Mouse (Mus musculus) hindbrain, embryonic 13.5 days (tissue): Measurements from ENCODE around the gene Pth1r. TPM values are rescaled to one million over a fixed set of nuclear protein-coding genes. Genes with fewer than 3 reads are reported as not detected.

Source experiments
- ATAC-seq: fragments of 200-750 bp; cut with Nextera tagmentation; 2 replicates; pipeline ENCODE4 v1.8.0; 2017; ENCODE audit warnings: moderate TSS enrichment; ENCODE audit not compliant: low FRiP score
- H3K27ac ChIP-seq: fragments of 300-500 bp; sonication (generic); 2 replicates; pipeline ENCODE4 v1.5.1; 2015; ENCODE audit warnings: inconsistent platforms, mild to moderate bottlenecking, moderate library complexity
- H3K27me3 ChIP-seq: fragments of 300-500 bp; sonication (generic); 2 replicates; pipeline ENCODE4 v1.6.1; 2015; ENCODE audit warnings: mild to moderate bottlenecking, inconsistent platforms
- H3K36me3 ChIP-seq: fragments of 300-500 bp; sonication (generic); 2 replicates; pipeline ENCODE4 v1.6.1; 2015; ENCODE audit warnings: mild to moderate bottlenecking, inconsistent platforms
- H3K4me1 ChIP-seq: fragments of 300-500 bp; sonication (generic); replicated peaks from 2 replicates; pipeline ENCODE4 v1.6.1; 2015; ENCODE audit warnings: inconsistent platforms
- H3K4me2 ChIP-seq: fragments of 300-500 bp; sonication (generic); 2 replicates; pipeline ENCODE4 v1.6.1; 2015; ENCODE audit warnings: inconsistent platforms, mild to moderate bottlenecking, moderate library complexity
- H3K4me3 ChIP-seq: fragments of 300-500 bp; sonication (generic); 2 replicates; pipeline ENCODE4 v1.5.1; 2015; ENCODE audit warnings: mild to moderate bottlenecking, inconsistent platforms
- H3K9ac ChIP-seq: fragments of 300-500 bp; sonication (generic); 2 replicates; pipeline ENCODE4 v1.6.1; 2015; ENCODE audit warnings: mild to moderate bottlenecking, inconsistent platforms
- H3K9me3 ChIP-seq: fragments of 300-500 bp; sonication (generic); 2 replicates; pipeline ENCODE4 v1.6.1; 2016; ENCODE audit warnings: inconsistent platforms
- WGBS: fragments of 180-500 bp; shearing (Covaris S2); methylation state at CpG from one replicate; pipeline ENCODE4 v1.1.7; 2015; 5-methylcytosine and 5-hydroxymethylcytosine counted together
- polyA plus RNA-seq: library from polyadenylated mRNA; unstranded; fragments of >200 nt; fragmentation: Nextera tagmentation; extraction: Ambion mirVana; gene quantifications from 2 replicates; pipeline ENCODE4 v1.2.1, GENCODE M21; 2015

Pth1r gene
- 13.7 and 13.8 TPM in 2 replicates for polyA plus RNA-seq

DNA sequence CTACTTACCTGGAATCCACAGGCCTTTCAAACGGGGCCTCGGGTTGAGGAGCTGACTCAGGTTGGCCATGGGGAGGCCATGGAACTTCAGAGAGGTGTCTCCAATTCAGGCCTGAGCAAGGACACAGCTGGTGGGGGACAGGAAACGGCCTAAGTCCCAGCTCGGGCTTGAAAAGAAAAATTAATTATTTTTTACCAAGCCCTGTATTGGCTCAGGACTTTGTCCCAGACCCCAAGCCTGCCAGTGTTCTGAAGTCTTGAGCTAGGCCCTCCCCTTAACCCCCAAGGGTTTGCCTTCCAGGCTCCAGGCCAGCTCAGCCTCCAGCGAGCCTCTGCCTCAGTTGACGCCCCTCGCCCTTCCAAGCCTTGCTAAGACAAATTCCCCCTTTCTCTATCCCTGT, at the start of gene Pth1r:
TSS of gene Pth1r (minus strand) at position 185 of the 400 bp plus-strand sequence.
- Histone ChIP-seq H3K9me3 (no peaks in the 10 kb centered on the region), H3K4me1 (peaks cover 21% of the 10 kb centered on the region), H3K27ac (no peak within 1 kb of the TSS), H3K36me3 (no peaks in the 10 kb centered on the region), H3K9ac (no peak within 1 kb of the TSS), H3K27me3 (peaks cover 50% of the 10 kb centered on the region), H3K4me2 (no peak within 1 kb of the TSS), H3K4me3 (no peak within 1 kb of the TSS)
- WGBS: 68% methylated on average over 7 of the region's 7 CpGs
- ATAC-seq: no peak

DNA sequence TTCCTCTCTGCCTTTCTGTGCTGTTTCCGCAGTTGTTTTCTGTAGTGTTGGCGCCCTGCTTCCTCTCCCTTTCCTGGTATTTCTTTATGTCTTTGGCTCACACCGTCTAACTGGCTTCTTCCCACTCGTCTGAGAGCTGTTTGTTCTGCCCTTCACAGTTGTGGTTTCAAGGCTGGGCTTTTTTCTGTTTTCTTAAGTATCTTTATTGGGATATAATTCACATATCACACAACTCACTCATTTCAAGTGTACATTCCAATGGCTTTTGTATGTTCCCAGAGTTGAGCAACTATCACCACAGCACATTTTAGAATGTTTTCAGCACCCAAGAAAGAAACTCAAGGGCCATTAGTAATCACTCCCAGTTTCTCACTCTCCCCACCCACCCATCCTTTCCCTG, 43.5 kb upstream of the Pth1r start:
- no peaks in the 10 kb centered on the region for H3K27me3 ChIP-seq
- H3K27ac ChIP-seq: no peak overlapping the region
- H3K4me3 ChIP-seq: no peak overlapping the region
- H3K4me2 ChIP-seq: no peak overlapping the region
- WGBS: 70% methylated on average over 4 of the region's 4 CpGs
- no peaks in the 10 kb centered on the region for H3K36me3 ChIP-seq
- H3K9ac ChIP-seq: no peak overlapping the region
- H3K9me3 ChIP-seq: no peaks in the 10 kb centered on the region
- no peak for ATAC-seq
- H3K4me1 ChIP-seq: no peaks in the 10 kb centered on the region

DNA sequence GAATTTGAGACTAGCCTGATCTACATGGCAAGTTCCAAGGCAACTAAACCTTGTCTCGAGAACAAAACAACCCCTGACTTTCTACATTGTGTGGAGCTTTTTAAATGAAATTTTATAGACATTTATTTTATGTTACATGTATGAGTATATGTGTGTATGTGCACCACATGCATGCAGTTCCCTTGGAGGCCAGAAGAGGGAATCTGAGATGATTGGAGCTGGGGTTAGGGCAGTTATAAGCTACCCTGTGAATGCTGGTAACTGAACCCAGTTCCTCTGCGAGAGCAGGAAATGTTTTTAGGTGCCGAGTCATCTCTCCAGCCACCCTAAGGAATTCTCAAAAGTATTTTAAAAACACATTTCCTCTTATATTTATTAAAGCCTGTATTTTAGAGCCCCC, 41.2 kb upstream of the Pth1r start:
- Histone ChIP-seq H3K27ac (no peak overlapping the region), H3K4me1 (no peaks in the 10 kb centered on the region), H3K9me3 (no peaks in the 10 kb centered on the region), H3K4me2 (no peak overlapping the region), H3K9ac (no peak overlapping the region), H3K27me3 (no peaks in the 10 kb centered on the region), H3K36me3 (no peaks in the 10 kb centered on the region), H3K4me3 (no peak overlapping the region)
- no peak for ATAC-seq
- 93% methylated on average over 3 of the region's 3 CpGs for whole genome bisulfite sequencing

DNA sequence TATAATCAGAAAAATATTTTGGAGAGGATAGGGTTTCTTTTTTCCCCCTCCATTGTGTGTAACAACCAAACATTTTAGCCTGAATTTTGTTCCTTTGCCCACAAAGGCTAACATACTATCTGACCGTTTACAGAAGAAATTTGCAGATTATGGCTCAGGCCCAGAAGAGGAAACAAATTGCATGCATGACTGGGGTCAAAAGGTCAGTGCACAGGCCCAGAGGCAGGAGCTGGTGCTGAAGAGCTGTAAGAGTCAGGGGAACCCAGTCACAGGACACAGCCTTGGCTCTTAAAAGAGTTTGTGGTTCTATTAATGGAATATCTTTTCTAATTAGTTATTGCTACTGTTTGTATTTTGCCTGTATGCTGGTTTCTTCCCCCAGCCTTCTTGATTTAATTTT, 36.7 kb upstream of the Pth1r start:
- Histone ChIP-seq H3K9ac (no peak overlapping the region), H3K4me3 (no peak overlapping the region), H3K36me3 (no peaks in the 10 kb centered on the region), H3K4me1 (peaks cover 14% of the 10 kb centered on the region), H3K4me2 (no peak overlapping the region), H3K9me3 (no peaks in the 10 kb centered on the region), H3K27ac (no peak overlapping the region), H3K27me3 (peaks cover 9% of the 10 kb centered on the region)
- no peak for ATAC-seq
- WGBS: 27% methylated on average over 1 of the region's 1 CpGs

DNA sequence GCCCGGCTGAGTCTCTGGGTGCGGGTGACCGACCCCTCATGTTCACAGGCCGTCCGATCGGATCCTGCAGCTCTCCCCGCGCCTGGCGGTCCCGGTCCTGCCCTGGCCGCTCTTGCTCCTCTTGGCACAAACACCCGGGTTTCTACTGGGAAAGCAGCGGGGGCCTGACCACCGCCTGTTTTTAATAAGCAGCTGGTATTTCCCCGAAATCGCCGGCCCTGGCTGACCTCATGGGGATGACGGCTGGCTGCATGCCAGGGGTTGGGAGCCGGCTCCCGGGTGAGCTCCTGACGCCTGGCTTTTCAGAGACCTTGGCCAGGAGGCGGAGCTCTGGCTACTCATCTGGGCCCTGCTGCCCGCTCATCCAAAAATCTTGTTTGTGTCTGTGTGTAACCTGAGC, 34.8 kb upstream of the Pth1r start:
- H3K4me2 ChIP-seq: peak overlapping the region; percentile 71
- H3K27me3 ChIP-seq: peaks cover 9% of the 10 kb centered on the region
- H3K4me3 ChIP-seq: peak overlapping the region; percentile 47
- ATAC-seq: peak; percentile 81
- H3K4me1 ChIP-seq: peaks cover 14% of the 10 kb centered on the region
- no peaks in the 10 kb centered on the region for H3K9me3 ChIP-seq
- no peaks in the 10 kb centered on the region for H3K36me3 ChIP-seq
- H3K27ac ChIP-seq: peak overlapping the region; percentile 81
- peak overlapping the region; percentile 81 for H3K9ac ChIP-seq
- 0% methylated on average over 23 of the region's 23 CpGs for WGBS

DNA sequence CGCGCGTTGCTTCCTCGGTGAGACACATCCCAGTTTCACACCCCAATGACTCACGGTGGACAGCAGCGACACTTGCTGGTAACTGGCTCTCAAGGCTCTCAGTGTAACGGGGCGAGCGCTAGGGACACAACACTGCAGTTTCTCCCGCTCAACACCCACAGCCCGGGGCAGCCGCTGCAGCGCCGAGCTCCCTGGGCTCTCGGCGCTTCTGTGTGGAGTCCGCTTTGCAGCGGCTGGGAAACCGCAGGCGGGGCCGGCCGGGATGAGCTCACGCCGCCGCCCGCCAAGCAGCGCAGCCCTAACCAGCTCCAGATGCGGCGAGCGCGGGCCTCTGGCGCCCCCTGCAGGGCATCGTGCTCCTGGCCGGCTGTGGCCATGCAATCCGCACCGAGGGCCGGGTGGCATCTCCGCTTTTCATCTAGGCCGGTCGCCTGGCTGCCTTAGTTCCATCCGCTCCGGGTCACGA, 34.3 kb upstream of the Pth1r start:
- no peaks in the 10 kb centered on the region for H3K9me3 ChIP-seq
- H3K27ac ChIP-seq: peak overlapping the region; percentile 81
- H3K4me2 ChIP-seq: peak overlapping the region; percentile 71
- peaks cover 14% of the 10 kb centered on the region for H3K4me1 ChIP-seq
- H3K9ac ChIP-seq: peak overlapping the region; percentile 81
- 0% methylated on average over 42 of the region's 43 CpGs for WGBS
- peaks cover 9% of the 10 kb centered on the region for H3K27me3 ChIP-seq
- no peaks in the 10 kb centered on the region for H3K36me3 ChIP-seq
- ATAC-seq: peak; percentile 96
- peak overlapping the region; percentile 47 for H3K4me3 ChIP-seq

DNA sequence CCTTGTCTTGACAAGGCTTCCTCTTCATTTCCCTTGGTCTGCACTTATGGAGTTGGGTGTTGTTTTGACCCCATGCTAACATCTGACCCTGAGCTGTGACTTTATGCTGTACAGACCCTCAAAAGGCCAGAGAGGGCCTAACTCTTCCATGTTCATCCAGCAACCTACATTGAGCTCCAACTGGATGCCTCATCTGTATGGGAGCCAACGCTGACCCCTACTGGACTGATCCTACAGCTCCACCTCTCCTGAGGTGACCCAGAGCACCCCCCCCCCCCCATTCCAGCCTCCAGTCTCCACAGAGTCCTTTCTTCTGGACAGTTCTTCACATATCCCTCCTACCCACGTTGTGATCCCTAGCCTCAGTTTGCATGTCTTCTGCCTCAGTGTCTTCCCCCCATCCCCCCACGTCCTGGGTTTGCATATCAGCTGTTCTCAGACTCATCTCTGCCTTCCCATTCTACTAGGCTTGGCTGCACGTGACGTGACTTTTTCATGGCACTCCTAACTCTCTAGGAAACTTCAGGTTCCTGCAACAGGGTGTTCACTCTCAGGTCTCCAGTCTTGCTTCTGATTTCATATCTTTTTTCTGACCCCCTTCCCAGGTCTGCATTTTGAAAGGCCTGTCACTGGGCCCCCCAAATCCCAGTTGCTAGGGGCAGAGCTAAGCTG, 32.4 kb upstream of the Pth1r start:
- Histone ChIP-seq H3K4me1 (peaks cover 14% of the 10 kb centered on the region), H3K36me3 (no peaks in the 10 kb centered on the region), H3K27ac (no peak overlapping the region), H3K9me3 (no peaks in the 10 kb centered on the region), H3K9ac (no peak overlapping the region), H3K4me3 (no peak overlapping the region), H3K27me3 (peaks cover 9% of the 10 kb centered on the region), H3K4me2 (no peak overlapping the region)
- no peak for ATAC-seq
- WGBS: 60% methylated on average over 5 of the region's 5 CpGs

DNA sequence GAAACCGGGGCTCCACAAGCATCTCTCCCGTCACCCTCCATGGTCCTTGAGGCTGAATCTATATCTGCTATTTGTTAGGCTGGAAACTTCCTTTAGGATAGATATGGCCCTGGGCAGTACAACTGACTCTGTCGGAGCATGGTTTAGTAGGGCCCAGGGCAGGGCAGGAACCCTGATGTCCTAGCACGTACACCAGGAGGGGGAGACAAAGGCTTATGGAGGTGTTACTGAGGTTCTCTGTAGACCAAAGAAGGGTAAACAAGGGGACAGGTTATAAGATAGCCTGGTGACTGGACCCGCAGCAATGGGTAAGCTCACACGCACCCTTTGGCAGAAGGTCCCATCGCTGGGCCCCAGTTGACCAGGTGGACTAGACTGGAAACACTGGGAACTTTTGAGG, 31.6 kb upstream of the Pth1r start:
- WGBS: 84% methylated on average over 7 of the region's 7 CpGs
- ATAC-seq: no peak
- H3K4me2 ChIP-seq: no peak overlapping the region
- no peak overlapping the region for H3K9ac ChIP-seq
- H3K27me3 ChIP-seq: peaks cover 9% of the 10 kb centered on the region
- peaks cover 14% of the 10 kb centered on the region for H3K4me1 ChIP-seq
- H3K27ac ChIP-seq: no peak overlapping the region
- H3K9me3 ChIP-seq: no peaks in the 10 kb centered on the region
- H3K36me3 ChIP-seq: no peaks in the 10 kb centered on the region
- H3K4me3 ChIP-seq: no peak overlapping the region

DNA sequence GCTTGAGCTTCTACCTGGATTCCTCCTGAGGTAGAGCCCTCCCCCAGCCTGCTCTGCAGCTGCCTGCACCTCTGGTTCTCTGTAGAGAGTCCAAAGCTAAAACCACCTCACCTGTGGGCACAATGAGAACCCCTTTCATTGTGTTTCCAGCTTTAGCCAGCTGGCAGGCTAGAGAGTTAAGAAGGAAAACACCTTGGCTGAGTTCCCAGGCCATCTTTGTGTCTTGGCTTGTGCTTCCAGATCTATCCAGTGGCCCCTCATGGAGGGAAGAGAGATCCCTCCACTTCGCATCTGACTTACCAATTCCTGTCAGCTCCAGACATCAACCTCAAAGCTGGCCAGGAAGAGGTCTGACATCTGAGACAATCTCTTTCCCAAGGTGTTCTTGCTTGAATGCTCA, 31.2 kb upstream of the Pth1r start:
- no peak overlapping the region for H3K9ac ChIP-seq
- no peak overlapping the region for H3K27ac ChIP-seq
- H3K4me1 ChIP-seq: peaks cover 14% of the 10 kb centered on the region
- no peaks in the 10 kb centered on the region for H3K36me3 ChIP-seq
- 86% methylated on average over 1 of the region's 1 CpGs for WGBS
- no peaks in the 10 kb centered on the region for H3K9me3 ChIP-seq
- no peak overlapping the region for H3K4me2 ChIP-seq
- no peak for ATAC-seq
- peaks cover 9% of the 10 kb centered on the region for H3K27me3 ChIP-seq
- no peak overlapping the region for H3K4me3 ChIP-seq

DNA sequence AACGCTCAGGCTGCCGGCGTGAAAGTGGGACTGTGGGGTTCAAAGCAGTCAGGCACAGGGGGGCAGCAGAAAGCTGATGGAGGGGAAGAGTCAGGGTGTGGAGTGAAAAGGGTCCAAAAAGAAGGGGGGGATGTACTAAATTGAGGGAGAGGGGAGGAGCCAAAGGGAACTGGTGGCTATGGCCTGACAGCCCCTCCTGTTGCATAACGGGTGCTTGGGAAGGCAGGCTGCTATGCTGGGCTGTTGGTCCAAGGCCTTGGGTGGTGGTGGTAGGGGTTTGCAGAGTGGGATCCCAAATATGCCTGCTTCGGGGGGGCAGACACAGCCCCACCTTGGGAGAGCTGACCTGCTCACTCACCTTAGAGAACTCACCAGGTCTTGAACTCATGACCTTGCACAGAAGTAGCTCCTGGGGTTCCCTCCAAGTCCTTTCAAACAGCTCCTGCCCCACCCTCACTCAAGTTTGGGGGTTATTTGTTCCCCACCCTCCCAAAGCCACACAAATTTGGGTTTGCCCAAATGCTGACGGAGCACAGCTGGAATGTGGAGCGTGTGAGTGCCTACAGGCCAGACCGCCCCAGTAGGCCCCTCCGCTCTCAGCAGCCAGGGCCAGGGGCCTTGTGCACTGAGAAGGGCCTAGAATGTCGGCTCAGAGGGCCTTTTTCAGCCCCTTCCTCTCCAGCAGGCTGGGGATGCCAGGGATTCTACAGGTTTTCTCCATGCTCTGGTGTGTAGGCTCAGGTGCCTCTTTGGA, 28.5 kb upstream of the Pth1r start:
- Histone ChIP-seq H3K4me2 (no peak overlapping the region), H3K27ac (no peak overlapping the region), H3K9ac (no peak overlapping the region), H3K9me3 (no peaks in the 10 kb centered on the region), H3K4me3 (no peak overlapping the region), H3K27me3 (peaks cover 7% of the 10 kb centered on the region), H3K36me3 (no peaks in the 10 kb centered on the region), H3K4me1 (peaks cover 2% of the 10 kb centered on the region)
- 78% methylated on average over 10 of the region's 10 CpGs for WGBS
- ATAC-seq: no peak

DNA sequence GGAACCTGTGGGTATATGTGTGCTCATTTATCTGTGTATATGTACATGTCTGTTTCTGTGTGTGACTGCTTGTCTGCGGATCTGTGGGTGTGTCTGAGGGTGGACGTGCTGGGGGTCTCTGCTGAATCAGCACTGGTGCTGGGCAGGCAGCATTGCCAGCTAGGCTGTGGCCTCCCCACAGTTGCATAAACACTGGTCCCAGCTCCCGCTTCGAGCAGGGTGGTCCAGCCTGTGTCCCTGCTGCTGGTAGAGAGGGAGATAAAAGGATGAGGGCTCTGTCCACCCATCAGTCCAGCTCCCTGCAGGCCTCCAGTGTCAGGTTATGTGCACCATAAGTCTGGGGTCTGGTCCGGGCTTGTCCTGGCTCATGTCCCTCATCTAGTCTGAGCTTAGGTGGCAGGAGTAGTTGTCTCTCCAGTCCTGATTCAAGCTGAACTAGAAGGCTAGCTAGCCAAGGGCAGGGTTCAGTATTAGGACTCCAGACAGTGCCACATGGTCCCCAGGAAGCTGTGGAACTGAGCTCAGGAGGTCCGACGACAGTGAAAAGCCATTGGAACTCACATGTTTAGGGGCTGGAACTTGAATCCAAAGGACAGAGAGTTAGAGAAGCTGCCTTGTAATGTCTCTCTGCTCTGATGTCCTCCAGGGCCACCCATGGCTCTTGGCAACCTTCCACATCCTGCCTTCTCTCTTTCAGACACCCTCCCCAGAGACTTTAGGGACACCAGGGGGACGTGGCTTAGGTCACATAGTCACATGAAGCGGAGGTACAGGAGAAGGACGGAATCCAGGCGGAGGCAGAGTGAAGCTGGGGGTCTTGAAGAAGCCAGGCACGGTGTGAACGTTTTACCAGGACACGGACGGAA, 27.7 kb upstream of the Pth1r start:
- 75% methylated on average over 15 of the region's 15 CpGs for WGBS
- Histone ChIP-seq H3K4me2 (no peak overlapping the region), H3K36me3 (no peaks in the 10 kb centered on the region), H3K27ac (no peak overlapping the region), H3K9me3 (no peaks in the 10 kb centered on the region), H3K27me3 (peaks cover 3% of the 10 kb centered on the region; the same call in 1 of the 2 replicates), H3K4me3 (no peak overlapping the region), H3K9ac (no peak overlapping the region), H3K4me1 (no peaks in the 10 kb centered on the region)
- no peak for ATAC-seq

DNA sequence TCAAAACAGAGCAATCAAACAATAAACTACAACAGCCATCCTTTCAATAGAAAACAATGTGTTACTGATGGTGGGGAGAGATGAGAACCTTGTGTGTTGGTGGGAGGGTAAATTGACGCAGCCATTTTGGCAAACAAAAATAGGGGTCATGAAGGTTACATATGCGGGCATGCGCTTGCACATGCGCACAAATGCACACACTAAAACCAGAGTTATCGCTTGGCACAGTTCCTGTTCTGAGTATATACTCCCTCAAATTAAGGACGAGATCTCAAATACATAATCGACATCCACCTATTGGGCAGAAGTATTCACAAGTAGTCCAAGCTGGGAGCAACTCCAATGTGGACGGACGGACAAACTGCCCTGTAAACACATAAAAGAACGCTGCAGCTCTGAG, 25.4 kb upstream of the Pth1r start:
- H3K36me3 ChIP-seq: no peaks in the 10 kb centered on the region
- no peaks in the 10 kb centered on the region for H3K9me3 ChIP-seq
- WGBS: 92% methylated on average over 10 of the region's 10 CpGs
- H3K27me3 ChIP-seq: no peaks in the 10 kb centered on the region
- no peaks in the 10 kb centered on the region for H3K4me1 ChIP-seq
- no peak overlapping the region for H3K27ac ChIP-seq
- no peak for ATAC-seq
- no peak overlapping the region for H3K4me2 ChIP-seq
- no peak overlapping the region for H3K4me3 ChIP-seq
- H3K9ac ChIP-seq: no peak overlapping the region
